Mouse (Mus musculus): ENCODE data around the gene Fam183b.
A peak's percentile ranks its signal among the peaks of the same experiment; 100 is the strongest.
"Not testable (repeated sequence)": the region's sequence is repeated elsewhere in the genome, so short reads cannot be mapped to it uniquely, and the experiment has no call there.

Fam183b gene

DNA sequence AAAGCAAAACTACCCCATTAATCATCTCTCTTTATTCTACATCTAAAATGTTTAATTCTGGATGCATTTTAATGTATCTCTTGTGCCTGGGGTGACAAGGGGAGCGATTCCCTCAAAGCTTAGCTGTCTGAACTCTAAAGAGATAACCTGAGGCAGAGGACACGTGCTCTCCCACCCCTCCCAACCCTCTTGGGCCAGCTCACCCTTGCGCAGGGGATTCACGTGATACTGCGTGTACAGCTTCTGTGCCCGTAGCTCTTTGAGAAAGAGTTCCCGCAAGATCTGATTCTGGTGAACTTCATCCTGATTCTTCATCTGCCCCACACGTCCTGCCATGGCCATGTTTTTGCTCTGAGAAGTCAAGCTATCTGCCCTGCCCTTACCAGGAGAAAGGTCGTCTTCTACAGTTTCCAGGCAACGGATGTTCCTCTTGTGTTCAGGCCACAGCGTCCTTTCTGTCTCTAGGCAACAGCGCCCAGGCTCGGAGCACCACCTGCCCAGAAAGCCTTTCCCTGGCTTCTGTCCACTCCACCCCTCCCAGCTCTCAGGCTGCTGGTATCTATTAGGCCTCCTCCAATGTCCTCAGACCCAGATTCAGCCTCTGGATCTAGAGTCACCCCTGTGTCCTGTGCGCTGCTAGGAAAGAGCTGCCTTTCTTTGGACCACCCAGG is at the start of gene Fam183b:
TSS of gene Fam183b (minus strand) at position 403 of the 671 bp plus-strand sequence.
- DNase-seq, result peak; percentile 84 to 88

DNA sequence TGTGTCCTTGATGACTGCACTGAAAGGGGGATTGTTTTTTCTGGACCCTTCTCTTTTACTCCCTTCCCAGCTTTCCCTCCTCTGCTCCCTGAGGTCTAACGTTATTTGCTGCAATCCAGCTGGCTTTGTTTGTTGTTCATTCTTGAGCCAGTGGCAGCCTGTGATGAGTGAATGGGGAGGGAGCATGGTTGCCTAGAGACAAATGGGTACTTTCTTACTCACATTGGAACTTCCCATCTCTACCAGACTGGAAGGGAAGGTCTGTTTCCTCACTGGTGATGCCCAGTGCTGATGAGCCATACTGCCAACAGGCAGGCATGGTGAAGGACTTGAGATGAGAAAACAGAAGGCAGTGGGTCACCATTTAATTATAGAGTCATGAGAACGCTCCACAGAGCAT is 48.0 kb upstream of the Fam183b start:
- DNase-seq, result no peak

DNA sequence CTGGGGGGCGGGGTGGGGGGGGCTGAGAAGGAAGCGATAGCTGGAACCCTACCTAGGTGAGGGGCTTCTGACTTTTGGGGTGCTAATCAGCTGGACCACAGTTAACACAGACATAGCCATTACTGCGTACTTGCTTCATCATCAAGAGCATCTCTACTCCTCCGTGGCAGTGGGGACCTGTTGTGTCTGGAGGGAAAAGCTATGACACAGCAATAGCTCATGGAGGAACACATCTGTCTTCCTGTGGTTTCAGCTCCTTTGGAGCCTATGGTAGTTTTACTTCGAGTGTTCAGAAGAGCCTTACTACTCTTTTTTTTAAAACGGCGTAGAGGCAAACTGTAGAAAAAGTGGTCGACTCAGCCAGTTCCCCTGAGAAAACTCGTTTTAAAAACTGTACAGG is 45.9 kb upstream of the Fam183b start:
- no peak for DNase-seq

DNA sequence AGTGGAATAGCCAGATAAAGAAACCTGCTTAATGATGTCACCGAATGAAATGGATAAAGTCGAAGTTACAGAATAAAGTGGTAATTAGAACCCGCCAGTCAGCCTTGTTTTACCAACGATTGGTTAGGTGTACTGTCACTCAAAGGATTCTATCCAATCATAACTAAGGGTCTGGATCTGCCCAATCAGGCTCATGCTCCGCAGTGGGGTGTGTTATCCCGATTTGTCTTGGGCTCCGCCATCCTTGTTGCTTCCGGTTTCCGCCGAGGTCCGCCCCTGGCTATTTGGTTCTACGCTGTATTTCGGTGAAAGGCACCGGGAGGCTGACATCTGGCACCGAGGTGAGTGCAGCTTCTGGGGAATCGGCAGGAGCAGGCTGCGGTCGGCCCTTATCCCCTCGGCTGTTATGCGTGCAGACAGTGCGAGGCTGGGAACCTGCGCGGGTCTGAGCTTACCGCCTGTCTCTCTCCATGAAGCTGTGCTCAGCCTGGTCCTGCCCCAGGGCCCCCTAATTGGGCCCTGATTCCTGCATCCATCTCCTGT is 45.2 kb upstream of the Fam183b start, which contains the start of gene Gm12258:
TSS of gene Gm12258 (plus strand) at position 240 of the 543 bp plus-strand sequence.
- peak; percentile 93 to 97 for DNase-seq

DNA sequence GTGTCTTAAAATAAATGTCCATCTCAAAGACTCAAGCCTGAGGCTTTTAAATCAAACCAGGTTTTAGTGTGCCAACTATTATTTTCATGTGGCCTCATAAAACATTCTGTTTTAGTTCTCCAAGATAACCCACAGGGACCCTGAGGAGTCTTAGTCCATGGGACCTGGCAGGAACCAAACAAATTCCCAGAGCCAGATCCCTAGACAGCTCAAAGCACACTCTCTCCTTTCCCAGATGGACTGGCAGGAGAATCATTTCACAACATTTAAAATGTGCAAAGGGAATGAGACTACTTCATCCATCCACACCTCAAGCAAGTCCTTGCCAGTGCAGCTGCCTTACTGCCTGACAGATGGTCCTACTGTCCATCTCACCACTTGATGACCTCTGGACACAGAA is 37.2 kb upstream of the Fam183b start, which contains the start of gene Olfr311:
TSS of gene Olfr311 (plus strand) at position 301 of the 400 bp plus-strand sequence.
- not testable (repeated sequence) for DNase-seq

DNA sequence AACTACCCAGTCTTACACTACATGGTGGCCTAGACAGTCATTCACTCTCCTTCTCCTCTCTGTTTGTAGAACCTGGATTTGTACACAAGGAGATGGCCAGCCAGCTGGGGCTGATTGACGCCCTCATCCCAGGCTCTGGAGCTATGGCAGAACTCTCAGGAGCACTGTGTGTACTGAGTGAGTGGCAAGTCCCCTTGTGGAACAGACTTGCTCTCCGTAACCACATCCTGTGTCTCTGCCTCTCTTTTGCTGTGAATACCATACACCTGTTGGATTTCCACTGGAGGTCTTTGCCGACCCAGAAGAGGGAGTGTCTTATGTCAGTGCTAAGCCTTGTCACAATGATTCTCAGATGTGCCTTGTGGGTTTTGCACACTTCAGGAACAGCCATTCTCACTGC is 30.8 kb upstream of the Fam183b start:
- not testable (repeated sequence) for DNase-seq

DNA sequence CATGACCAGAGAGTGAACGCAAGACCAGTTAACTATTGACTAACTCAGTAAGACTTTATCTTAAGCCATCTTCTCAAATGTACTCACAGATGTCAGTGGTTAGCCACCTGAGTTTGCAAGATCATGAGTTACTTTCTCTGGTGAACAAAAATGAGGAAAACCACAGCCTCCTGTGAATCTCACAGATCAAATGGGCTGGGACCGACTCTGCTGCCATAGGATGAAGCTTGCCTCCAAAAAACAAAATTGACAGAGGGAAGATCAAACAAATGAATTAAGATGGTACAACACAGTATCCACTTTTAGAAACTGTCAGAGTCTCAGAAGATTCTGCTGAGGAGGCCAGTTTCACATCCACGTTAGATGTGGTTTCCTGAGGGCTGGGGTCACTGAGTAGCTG is 28.0 kb upstream of the Fam183b start:
- no peak for DNase-seq

DNA sequence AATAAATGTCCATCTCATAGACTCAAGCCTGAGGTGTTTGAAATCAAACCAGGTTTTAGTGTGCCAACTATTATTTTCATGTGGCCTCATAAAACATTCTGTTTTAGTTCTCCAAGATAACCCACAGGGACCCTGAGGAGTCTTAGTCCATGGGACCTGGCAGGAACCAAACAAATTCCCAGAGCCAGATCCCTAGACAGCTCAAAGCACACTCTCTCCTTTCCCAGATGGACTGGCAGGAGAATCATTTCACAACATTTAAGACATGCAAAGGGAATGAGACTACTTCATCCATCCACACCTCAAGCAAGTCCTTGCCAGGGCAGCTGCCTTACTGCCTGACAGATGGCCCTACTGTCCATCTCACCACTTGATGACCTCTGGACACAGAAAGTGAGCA is 27.2 kb upstream of the Fam183b start, which contains the start of gene Olfr312:
TSS of gene Olfr312 (plus strand) at position 301 of the 400 bp plus-strand sequence.
- DNase-seq, result not testable (repeated sequence)

DNA sequence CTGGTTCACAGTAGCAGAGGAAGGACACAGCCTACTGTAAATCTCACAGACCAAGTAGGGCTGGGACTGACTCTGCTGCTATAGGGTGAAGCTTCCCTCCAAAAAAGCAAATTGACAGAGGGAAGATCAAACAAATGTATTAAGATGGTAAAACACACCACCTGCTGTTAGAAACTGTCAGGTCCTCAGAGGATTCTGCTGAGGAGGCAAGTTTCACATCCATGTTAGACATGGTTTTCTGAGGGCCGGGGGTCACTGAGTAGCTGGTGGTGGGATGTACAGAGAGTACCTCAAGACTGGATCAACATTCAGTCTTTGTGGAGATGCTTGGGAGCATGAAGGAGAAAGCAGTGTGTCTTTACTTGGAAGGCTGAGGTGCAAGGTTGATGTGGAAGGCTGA is 13.9 kb upstream of the Fam183b start:
- DNase-seq, result no peak

DNA sequence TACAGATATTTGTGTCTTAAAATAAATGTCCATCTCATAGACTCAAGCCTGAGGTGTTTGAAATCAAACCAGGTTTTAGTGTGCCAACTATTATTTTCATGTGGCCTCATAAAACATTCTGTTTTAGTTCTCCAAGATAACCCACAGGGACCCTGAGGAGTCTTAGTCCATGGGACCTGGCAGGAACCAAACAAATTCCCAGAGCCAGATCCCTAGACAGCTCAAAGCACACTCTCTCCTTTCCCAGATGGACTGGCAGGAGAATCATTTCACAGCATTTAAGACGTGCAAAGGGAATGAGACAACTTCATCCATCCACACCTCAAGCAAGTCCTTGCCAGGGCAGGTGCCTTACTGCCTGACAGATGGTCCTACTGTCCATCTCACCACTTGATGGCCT is 12.9 kb upstream of the Fam183b start, which contains the start of gene Olfr313:
TSS of gene Olfr313 (plus strand) at position 301 of the 400 bp plus-strand sequence.
- DNase-seq, result not testable (repeated sequence)

DNA sequence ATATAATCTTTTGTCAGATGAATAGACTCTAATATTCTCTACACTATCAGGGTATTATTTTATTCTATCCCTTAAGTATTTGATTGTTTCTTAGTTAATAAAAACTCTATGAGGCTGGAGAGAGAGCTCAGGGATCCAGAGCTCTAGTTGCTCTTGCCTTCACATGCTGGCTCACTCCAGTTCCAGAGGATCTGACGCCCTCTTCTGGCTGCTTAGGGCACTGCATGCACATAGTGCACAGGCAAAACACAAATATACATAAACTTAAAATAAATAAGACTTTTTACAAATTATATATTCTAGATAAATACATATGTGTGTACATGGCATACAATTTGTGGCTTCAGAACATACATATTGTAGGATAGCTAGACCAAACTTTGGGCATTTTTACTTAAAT is 10.2 kb upstream of the Fam183b start:
- peak in 1 of 2 experiments; percentile 7 for DNase-seq

DNA sequence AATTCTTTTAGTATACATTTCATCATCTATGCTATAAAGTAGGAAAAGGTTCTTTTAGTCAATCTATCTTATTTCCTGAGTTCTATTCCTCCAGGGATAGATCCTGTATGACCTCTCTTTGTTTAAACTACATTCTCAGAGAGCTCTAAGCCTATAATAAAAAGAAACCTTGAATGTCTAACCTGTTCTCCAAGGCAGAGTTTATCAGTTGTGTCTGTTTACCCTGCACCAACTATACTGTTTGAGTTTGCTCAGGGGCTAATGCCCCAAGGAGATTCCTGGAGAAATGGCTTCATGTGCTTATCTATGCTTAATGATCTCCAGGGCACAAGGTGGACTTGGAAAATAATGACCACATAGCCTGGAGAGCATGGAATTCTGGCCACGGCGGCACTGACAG is 2.6 kb upstream of the Fam183b start:
- DNase-seq, result no peak

DNA sequence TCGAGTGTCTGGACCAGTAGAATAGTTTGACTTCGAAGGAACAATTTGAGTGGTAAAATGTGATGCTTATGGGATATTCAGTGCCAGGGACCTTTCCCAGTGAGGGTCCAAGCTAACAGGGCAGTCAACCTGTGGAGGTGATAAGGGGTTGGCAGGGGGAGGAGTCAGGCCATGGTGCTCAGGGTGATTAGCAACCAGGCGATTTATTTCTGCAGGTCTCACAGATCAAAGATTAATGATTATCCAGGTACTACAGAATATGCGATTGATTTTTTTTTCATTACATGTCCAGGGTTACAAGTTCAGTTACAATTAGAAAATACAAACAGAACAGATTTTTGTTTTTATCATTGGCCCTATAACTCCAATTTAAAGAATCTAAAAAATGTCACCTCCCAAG is 2.1 kb upstream of the Fam183b start:
- DNase-seq, result no peak

DNA sequence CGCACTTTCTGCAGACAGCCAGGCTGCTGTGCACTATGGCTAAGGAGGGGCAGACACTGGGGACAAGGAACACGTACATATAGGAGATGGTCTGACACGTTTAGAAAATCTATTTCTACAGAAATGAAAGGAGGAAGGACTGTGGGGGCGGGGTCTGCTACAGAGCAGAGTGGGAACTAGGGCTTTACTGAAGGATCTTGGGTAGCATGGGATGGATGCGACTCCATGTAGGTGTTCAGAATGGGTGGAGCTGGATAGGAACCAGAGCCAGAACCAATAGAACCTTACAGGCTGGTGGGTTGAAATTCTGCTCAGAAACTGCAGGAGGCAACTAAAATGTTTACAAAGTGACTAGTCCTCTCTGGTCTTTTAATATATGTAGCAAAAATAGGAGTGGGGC is 2.0 kb downstream of the Fam183b start:
- no peak for DNase-seq

DNA sequence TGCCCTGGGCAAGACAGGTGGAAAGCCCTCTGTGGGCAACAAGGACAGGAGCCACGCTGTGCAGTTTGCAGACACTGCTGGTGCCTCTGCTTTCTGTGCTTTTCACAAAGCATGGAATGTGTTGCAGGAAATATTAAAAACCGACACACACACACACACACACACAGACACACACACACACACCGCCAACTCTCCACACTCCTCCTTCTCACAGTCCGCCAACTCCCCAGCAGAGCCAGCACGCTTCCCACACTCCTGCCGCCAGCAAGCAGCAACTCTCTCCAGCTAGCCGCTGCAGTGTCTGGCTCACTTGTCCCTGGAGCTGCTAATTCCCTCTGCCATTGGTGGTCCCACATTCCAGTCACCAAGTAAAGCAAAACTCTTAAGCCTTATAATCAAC is 4.9 kb downstream of the Fam183b start:
- DNase-seq, result peak; percentile 34 to 50

DNA sequence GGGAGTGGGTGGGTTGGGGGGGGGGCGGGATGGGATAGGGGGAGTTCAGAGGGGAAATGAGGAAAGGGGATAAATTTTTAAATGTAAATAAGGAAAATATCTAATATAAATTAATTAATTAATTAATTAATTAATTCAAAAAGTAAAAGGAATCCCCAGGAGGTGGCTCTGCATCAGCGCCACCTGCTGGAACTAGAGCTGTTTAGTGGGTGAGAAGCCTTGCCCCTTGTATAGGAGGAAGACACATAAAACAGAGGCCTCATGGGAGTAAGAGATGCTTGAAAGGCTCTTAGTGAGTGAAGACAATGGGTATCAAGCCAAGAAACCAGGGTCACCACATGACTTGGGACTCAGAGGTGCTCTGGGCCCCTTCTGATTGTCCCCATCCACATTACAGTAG is 5.9 kb downstream of the Fam183b start:
- DNase-seq, result no peak

DNA sequence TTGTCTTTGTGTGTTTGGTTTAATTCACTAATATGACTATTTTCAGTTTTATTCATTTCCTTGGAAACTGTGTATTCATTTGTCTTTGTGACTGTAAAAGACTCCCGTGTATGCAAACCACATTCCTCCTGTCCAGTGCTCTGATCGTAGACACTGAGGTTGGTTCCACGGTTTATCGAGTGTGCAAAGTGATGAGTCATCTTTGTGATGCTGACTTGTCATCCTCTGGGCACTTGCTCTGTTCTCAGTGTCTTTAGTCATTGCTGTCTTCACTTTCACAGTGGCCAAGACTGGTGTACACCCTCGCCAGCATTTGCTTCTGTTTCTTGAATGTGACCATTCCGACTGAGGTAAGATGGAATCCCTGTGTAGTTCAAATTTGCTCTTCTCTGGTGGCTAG is 11.1 kb downstream of the Fam183b start:
- no peak for DNase-seq

DNA sequence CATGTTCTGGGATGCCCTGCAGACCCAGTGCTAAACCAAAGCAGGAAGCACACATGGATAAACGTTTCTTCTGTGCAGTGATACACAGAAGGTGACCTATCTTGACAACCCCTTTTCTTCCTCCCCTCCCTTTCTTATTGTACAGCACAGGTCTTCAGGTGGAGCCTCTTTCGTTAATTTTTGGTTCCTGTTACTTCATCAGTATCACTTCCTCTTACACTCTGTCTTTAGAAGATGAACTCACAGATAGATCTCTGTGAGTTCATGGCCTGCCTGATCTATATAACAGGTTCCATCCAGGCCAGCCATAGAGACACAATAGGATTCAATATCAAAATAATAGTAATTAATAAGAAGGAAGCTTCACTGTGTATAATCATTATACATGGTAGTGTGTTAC is 11.7 kb downstream of the Fam183b start:
- no peak for DNase-seq

DNA sequence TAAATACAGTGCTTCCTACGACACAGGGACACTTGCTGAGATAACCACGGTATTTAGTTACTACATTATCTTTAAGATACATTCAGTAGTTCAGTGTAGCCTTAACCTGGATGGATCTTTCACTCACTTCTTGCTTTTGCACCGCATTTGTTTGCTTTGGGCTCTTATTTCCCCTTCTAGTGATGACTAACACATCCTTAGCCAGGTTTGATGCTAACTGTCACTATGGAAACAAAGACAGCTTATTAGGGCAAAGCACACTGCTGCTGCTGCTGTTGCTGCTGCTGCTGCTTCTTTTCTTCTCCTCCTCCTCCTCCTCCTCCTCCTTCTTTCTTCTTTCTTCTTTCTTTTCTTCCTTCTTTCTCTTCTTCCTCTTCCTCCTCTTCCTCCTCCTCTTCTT is 12.2 kb downstream of the Fam183b start:
- no peak for DNase-seq

DNA sequence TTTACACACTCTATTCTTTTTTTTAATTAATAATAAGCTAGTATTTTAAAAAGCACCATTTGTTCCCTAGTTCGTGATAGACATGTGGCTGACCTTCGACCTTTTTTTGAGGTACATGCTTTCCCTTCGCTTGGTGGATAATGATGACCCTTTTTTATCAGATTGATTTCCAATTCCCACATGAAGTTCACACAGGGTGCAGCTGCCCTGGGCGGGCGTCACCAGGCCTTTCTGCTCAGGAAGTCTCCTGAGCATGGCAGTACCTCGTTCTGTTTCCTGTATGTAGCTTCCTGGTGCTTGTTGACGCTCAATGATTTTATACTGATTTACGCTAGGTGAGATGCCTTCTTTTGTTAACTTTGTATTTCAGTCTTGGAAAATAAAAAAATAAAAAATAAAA is 13.4 kb downstream of the Fam183b start:
- DNase-seq, result no peak

DNA sequence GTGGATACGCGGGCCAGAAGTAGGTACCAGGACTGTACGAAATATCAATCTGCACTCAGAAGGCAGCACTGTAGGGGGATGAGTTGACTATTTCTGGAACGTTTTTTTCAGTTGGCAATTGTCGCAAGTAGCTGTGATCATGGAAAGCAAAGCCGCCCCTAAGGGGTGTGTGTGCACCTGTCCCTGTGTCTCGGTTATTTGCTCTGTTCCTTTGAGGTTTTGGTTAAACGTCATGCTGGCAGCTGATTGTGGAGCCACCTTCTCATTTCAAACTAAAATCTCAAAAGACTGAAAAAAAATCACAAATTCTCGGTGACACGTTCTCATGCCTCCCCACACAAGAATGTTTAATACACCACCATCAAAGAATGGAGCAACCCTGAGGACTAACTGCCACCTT is 14.1 kb downstream of the Fam183b start:
- DNase-seq, result no peak

DNA sequence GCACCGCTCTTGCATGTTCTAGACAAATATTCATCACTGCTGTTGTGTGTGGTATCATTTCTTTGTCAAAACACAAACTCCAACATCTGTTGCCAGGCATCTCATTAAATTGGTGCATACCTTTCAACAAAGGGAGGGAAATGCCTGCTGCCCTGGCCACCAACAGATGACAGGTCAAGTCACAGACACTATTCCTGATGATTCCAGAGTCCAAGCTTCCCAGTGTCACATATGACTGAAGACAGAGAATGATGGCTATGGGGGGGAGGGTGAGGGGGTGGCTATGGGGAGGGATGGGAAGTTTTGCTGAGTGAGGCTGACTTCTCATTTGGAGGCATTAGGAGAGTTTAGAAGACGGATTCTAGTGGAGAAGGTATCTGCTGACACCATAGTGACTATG is 17.6 kb downstream of the Fam183b start:
- DNase-seq, result no peak

DNA sequence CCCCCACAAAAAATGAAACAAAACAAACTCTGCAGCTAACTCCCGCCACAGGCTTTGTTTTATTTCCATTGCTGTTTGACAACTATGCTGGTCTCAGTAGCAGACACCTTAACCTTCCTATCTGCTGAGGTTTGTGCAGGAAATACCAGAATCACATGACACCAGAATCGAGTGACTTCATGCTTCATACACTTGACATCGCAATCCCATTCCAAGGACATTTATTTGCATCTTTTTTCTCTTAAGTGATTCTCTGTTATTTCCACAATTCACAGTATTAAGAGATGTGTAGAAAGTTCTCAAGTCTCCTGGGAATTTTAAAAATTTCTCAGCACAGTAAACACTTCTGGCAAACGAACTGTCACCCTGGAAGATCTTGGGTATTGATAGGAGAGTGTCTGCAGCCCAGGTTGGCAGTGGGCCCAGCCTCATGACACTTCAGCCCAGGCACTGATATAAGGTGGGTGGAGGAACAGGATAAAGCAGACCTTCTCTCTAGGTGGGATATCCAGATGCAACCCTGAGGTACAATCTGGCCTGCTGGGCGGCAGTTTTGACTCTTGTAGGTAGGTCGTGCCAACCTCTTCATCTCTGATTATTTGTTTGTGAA is 19.2 kb downstream of the Fam183b start, which contains the start of gene Olfr314:
TSS of gene Olfr314 (plus strand) at position 473 of the 610 bp plus-strand sequence.
- peak in 1 of 2 experiments; percentile 24 for DNase-seq

DNA sequence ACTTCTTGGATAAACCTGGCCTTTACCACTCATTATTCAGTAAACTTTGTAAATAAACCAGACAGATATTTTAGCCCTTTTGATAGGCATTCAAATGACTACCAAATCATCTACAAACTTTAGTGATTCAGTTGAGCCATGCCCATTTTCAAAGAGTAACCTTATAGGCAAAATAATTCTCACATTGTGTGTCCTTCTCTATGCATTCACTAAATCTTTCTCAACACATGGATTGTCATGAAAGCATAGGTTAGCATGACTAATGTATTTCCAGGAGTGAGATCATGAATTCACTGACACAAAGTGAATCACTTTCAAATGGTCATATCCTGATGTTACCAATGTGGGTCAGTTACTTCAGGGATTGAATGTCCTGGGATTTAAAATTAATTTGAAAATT is 28.9 kb downstream of the Fam183b start, which contains the start of gene Olfr315:
TSS of gene Olfr315 (plus strand) at position 301 of the 400 bp plus-strand sequence.
- no peak for DNase-seq

Measured in cerebellum, postnatal 10 days (tissue).